Mouse (Mus musculus) CD4-positive helper T cell, adult 2 months (primary cell): ENCODE measurements at regions not wholly inside any gene's neighbourhood (a gene's known extent, or its start where the extent isn't known, plus 50 kb on each side); places are given as distances from the start of the nearest gene placed in this dataset.

Experiments used
- DNase-seq: peaks from one replicate; pipeline ENCODE4 v3.0.0-alpha.2; 2012; ENCODE audit warnings: low read depth, missing footprints, low spot score

DNA sequence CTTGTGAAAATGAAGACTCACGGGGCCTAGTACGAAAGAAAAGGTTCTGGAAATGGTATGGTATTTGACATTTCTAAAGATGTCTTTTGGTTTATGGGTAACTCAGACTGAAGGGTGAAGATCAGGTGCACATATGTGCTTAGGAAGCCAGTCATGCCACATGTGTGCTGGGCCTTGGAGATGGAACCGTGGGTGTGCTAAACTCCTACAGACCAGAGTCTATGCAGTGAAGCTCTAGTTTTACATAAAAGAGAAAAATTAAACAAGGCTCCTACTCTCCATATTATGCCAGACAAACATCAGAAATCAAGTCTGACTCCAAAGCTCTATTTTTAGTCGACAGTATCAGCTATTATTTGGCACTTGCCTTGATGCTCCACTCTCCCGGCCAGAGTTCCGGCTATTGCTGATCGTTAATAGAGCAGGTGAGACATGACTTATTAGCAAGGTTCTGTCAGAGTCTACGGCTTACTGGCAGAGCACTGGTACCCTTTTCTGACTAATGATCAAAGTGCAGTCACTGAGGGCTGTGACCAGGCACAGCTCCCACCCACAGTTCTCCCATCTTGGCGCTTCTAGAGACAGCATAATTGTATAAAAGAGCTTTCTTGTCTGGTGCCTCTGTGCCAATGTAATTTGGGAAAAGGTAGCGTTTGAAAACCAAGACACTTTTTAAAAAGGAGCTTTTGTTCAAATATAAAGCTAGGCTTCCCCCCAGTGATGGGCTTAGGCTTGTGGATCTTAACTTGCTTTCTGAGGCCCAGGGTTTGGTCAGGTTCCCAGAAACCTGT, 119.2 kb upstream of the Ccdc122 start:
- no peak for DNase-seq

GRCm38 (mm10) chr14:76913850-76914249, 122.7 kb upstream of the Ccdc122 start:
- DNase-seq = no peak

- no peak for DNase-seq
Observed at GRCm38 (mm10) chr14:76912301-76913001, 124.1 kb upstream of the Ccdc122 start.

DNA sequence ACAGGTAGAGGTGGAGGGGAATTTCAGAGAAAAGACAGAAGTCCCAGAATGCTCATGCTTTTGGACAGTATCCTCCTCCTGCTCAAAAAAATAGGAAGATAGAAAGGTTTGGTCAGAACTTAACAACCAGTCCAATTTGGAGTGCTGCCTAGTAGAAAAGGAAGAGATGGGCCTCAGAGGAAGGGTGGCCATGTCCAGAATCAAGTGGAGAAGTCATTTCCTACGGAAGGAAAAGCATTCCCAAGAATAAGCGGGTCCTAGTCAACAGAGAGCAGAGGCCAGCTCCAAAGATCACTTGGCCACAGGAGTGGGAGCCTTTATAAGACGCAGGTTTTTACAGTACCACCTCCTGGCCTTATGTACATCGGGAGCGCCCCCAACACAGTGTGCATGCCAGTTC, 125.3 kb upstream of the Ccdc122 start:
- DNase-seq = no peak

GRCm38 (mm10) chr14:76910186-76910585, 126.4 kb upstream of the Ccdc122 start:
- no peak for DNase-seq

- DNase-seq = no peak
Observed at GRCm38 (mm10) chr14:76907941-76908340, 128.6 kb upstream of the Ccdc122 start.

- DNase-seq = no peak
Observed at GRCm38 (mm10) chr14:76902962-76903757, 133.4 kb upstream of the Ccdc122 start.

GRCm38 (mm10) chr14:76901490-76901889, 135.1 kb upstream of the Ccdc122 start:
- no peak for DNase-seq

GRCm38 (mm10) chr14:76899331-76899730, 137.2 kb upstream of the Ccdc122 start:
- DNase-seq = no peak

DNA sequence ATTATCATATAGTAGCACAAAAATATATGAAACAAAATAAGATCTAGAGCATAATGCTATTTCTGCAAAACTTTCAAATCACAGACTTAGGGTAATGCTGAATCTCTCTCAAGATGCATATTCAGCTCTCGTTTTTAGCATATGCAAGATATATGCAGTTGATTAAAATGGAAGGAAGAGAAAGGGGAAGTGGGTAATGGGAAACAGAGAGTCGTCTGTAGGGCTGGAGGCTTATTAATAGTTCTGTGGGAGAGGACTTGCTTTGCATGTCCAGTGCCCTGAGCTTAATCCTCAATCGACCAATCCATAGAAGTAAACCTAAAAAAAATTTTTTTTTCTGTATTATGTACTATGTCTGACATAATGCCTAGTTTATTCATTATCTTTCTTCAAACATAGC, 148.9 kb upstream of the Ccdc122 start:
- no peak for DNase-seq

DNA sequence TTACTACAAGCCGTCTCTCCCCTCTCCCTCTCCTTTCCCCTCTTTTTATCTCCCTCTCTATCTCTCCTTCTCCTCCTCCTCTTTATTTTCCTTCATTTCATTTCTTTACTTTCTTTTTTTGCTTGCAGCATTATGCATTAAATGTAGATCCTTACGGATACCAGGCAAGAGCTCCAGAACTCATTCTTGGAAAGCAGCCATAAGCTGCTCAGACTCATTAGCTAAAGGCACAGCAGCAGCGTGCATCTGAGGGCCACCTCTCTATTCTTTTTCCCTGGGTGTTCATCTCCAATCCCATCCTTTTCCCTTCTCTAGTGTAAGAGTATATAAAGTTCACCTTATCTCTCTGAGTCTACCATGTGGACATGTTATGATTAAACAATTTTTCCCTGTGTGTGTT, 149.4 kb upstream of the Ccdc122 start:
- no peak for DNase-seq

DNA sequence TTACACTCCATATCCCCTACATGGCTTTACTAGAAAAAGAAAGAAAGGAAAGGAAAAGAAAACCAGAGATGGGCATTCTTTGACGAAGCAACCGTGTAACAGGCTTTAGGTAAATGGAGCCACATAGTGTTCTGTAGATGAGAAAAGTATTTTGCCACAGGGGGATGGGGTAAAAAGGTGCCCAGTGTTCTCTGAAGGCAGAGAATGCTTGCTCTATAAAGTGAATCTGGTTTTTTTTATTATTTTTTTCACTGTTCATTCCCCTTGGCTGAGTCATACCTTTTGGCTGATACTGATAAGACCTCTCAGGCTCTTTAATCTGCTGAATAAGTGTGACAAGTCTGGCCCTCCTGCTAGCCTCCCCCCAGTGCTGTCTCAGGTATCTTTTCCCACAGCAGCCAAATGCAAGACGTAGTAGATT, 153.3 kb upstream of the Ccdc122 start:
- no peak for DNase-seq

- DNase-seq = no peak
Observed at GRCm38 (mm10) chr14:76882711-76883171, 153.8 kb upstream of the Ccdc122 start.

GRCm38 (mm10) chr14:76880851-76881250, 155.7 kb upstream of the Ccdc122 start:
- DNase-seq = no peak

GRCm38 (mm10) chr14:76877306-76877705, 159.3 kb upstream of the Ccdc122 start:
- DNase-seq = no peak

DNA sequence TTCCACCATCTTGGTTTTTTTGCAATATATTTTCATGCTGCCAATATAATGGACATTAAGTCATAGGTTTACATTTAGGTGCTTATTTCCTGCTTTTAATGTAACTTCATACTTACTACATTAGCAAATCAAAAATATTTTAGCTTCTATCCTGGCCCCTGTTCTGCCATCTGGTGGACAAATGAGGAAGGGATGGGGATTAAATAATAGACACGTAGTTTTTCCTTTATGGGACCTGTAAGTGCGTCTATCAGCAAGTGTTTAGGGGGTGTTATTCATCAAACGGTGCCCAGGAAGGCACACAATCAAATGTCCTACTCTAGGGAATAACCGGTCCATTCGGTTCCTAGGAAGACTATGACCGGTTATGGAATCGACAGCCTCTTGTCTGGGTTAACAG, 160.6 kb upstream of the Ccdc122 start:
- DNase-seq = peak; percentile 28

DNA sequence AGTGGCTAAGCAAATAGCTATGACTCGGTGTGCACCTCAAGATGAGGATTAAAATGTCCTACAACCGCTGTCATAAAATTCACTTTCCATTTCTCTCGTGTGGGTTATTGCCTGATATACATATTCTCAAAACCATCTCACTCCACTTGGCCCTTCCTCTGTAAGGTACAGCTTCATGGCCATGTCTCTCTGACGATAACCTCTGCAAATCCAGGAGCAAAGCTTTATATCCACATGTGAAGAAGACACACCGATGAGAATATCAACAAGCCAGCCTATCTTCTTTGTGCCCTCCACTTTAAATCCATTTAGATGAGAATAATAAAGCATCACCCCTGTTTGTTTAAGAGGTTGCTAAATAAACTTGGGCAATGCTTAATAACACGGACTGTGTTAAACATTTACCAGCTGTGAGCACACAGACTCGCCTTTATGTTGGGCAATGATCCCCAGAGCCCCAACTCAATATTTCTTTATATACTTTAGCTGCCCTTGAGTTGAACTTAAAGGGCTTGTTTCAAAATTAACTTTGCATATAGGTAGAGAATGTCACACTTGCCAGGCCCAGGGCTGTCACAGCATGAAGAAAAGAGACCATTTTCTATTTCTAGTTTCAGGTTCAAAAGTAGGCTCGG, 161.2 kb upstream of the Ccdc122 start:
- DNase-seq = no peak

DNA sequence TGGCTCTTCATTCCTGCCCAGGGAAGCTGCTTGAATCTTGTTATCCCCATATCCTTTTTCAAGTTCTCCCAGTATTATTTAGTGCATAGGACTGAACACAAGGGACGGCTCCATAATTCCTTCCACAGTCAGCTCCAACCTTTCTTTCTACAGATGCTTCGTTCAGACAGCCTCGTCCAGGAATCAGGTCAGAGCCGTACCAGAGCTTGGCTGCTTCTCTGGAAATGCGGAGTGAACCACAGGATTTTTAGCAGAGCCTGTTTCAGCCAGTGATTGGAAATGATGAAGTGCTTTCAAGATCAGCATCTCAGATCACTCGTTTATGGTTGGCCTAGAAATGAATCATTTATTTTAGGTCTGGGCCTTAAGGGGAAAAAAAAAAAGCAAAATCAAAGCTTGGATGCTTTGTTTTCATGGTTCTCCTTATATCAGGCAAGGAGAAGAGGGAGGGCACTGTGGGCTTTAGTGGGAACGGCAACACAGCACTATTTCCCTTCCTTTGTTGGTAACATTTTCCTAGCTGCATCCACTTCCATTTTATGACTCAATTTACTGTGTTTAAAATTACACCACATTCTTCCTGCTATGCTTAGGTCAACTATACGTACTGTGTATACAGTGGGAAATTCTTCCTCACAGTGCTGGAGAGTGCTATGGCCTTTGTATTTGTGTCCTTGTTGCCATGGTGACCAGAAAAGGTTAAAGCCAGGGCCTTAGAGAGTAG, 161.9 kb upstream of the Ccdc122 start:
- DNase-seq = no peak

DNA sequence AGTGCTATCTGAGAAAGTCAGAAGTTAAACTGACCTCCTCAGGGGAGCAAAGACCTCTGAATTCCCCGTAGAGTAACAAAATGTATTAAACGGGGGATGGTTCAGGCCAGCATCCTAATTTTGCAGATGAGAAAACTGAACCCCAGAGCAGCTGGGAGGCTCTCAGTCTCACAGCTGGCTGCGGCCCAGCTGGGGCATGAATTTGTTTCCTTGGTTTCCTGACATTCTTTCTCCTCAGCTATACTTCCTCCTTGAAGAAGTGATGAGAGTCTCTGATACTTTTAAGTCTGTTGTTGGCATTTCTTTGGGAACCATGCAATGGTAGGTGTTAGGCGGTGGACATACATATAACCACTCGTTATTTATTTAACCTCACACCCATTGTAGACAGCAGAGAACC, 162.9 kb upstream of the Ccdc122 start:
- DNase-seq = no peak

DNA sequence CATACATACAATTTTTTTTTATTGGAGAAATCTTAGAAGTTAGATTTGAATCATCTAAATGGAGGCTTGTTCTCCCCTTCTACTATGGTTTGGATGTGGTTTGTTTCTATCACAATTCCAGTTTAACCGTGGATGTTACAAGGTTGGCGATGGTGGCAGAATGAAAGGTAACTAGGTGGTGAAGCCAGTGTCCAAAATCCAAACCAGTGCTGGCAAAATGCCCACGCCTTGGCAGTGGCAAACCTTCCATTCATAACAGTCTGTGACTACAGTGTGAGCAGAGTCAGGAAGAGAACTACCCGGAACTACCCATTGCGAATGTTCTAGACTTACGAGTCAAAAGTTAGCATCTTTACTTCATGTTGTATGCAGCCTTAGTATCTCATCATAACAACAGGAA, 163.6 kb upstream of the Ccdc122 start:
- DNase-seq = no peak

DNA sequence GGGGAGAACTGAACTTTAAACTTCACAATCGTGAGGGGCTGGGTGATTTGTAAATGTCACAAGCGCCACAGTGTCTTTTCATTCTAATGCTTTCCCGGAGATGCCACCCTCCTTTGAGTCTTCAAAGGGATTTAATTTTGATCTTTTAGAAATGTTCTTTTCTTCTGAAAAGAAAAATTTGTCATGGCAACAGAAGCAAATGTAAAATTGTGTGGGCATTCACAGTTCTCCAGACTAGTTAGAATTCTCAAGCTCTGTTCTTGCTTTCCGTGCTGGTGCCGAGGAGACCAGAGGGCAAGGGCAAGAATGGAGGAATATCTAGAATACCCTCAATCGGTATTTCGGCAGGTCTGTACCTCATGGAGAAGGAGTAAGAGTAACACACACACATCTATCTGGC, 164.1 kb upstream of the Ccdc122 start:
- no peak for DNase-seq
